Mouse (Mus musculus): ENCODE data around the gene Plscr1.

The Plscr1 gene

GRCm38 (mm10) chr9:92305620-92306220, 56.2 kb downstream of the Plscr1 start:
- DNase-seq (ENCODE audit: low spot score), result no peak

- no peak for DNase-seq (ENCODE audit: low spot score)
Observed at GRCm38 (mm10) chr9:92309077-92309476, 59.5 kb downstream of the Plscr1 start, which contains the start of gene 1700057G04Rik. TSS of gene 1700057G04Rik (plus strand) at chr9:92309377.

- DNase-seq (ENCODE audit: low spot score), result no peak
Observed at GRCm38 (mm10) chr9:92316791-92317190, 67.2 kb downstream of the Plscr1 start.
